Mouse (Mus musculus) hindbrain, embryonic 13.5 days (tissue): Measurements from ENCODE around the gene Plcxd2. TPM values are rescaled to one million over a fixed set of nuclear protein-coding genes. Genes with fewer than 3 reads are reported as not detected.

Experiments
- ATAC-seq: fragments of 200-750 bp; cut with Nextera tagmentation; 2 replicates; pipeline ENCODE4 v1.8.0; 2017; ENCODE audit warnings: moderate TSS enrichment; ENCODE audit not compliant: low FRiP score
- H3K27ac ChIP-seq: fragments of 300-500 bp; sonication (generic); 2 replicates; pipeline ENCODE4 v1.5.1; 2015; ENCODE audit warnings: inconsistent platforms, mild to moderate bottlenecking, moderate library complexity
- H3K27me3 ChIP-seq: fragments of 300-500 bp; sonication (generic); 2 replicates; pipeline ENCODE4 v1.6.1; 2015; ENCODE audit warnings: mild to moderate bottlenecking, inconsistent platforms
- H3K36me3 ChIP-seq: fragments of 300-500 bp; sonication (generic); 2 replicates; pipeline ENCODE4 v1.6.1; 2015; ENCODE audit warnings: mild to moderate bottlenecking, inconsistent platforms
- H3K4me1 ChIP-seq: fragments of 300-500 bp; sonication (generic); replicated peaks from 2 replicates; pipeline ENCODE4 v1.6.1; 2015; ENCODE audit warnings: inconsistent platforms
- H3K4me2 ChIP-seq: fragments of 300-500 bp; sonication (generic); 2 replicates; pipeline ENCODE4 v1.6.1; 2015; ENCODE audit warnings: inconsistent platforms, mild to moderate bottlenecking, moderate library complexity
- H3K4me3 ChIP-seq: fragments of 300-500 bp; sonication (generic); 2 replicates; pipeline ENCODE4 v1.5.1; 2015; ENCODE audit warnings: mild to moderate bottlenecking, inconsistent platforms
- H3K9ac ChIP-seq: fragments of 300-500 bp; sonication (generic); 2 replicates; pipeline ENCODE4 v1.6.1; 2015; ENCODE audit warnings: mild to moderate bottlenecking, inconsistent platforms
- H3K9me3 ChIP-seq: fragments of 300-500 bp; sonication (generic); 2 replicates; pipeline ENCODE4 v1.6.1; 2016; ENCODE audit warnings: inconsistent platforms
- WGBS: fragments of 180-500 bp; shearing (Covaris S2); methylation state at CpG from one replicate; pipeline ENCODE4 v1.1.7; 2015; 5-methylcytosine and 5-hydroxymethylcytosine counted together
- polyA plus RNA-seq: library from polyadenylated mRNA; unstranded; fragments of >200 nt; fragmentation: Nextera tagmentation; extraction: Ambion mirVana; gene quantifications from 2 replicates; pipeline ENCODE4 v1.2.1, GENCODE M21; 2015

Gene Plcxd2
- polyA plus RNA-seq, result 7.9 and 8.4 TPM in 2 replicates

GRCm38 (mm10) chr16:46010153-46010905, at the start of gene Plcxd2:
Gene Plcxd2 (minus strand): TSS chr16:46010218.
- no peaks in the 10 kb centered on the region for H3K36me3 ChIP-seq
- H3K9me3 ChIP-seq, result no peaks in the 10 kb centered on the region
- peak within 1 kb of the TSS; percentile 77 for H3K9ac ChIP-seq
- H3K4me2 ChIP-seq, result peak within 1 kb of the TSS; percentile 88
- peak within 1 kb of the TSS; percentile 69 for H3K4me3 ChIP-seq
- peak; percentile 99 for ATAC-seq
- H3K4me1 ChIP-seq, result peaks cover 25% of the 10 kb centered on the region
- WGBS, result under 1% methylated on average over 38 of the region's 39 CpGs
- peak within 1 kb of the TSS; percentile 67 for H3K27ac ChIP-seq
- 0 out of 2 replicates have a peak, but pooled peaks cover 3% of the 10 kb centered on the region for H3K27me3 ChIP-seq

GRCm38 (mm10) chr16:46046906-46047305, 36.9 kb upstream of the Plcxd2 start:
- WGBS, result 85% methylated on average over 2 of the region's 2 CpGs
- ATAC-seq, result no peak
- Histone ChIP-seq H3K4me1 (no peaks in the 10 kb centered on the region), H3K4me2 (no peak overlapping the region), H3K9me3 (no peaks in the 10 kb centered on the region), H3K27me3 (no peaks in the 10 kb centered on the region), H3K36me3 (no peaks in the 10 kb centered on the region), H3K27ac (no peak overlapping the region), H3K4me3 (no peak overlapping the region), H3K9ac (no peak overlapping the region)

- WGBS, result 63% methylated on average over 2 of the region's 2 CpGs
- no peak overlapping the region for H3K4me2 ChIP-seq
- no peak overlapping the region for H3K27ac ChIP-seq
- no peak overlapping the region for H3K4me3 ChIP-seq
- ATAC-seq, result no peak
- H3K9ac ChIP-seq, result no peak overlapping the region
- no peaks in the 10 kb centered on the region for H3K36me3 ChIP-seq
- H3K9me3 ChIP-seq, result no peaks in the 10 kb centered on the region
- no peaks in the 10 kb centered on the region for H3K4me1 ChIP-seq
- H3K27me3 ChIP-seq, result no peaks in the 10 kb centered on the region
Measured at GRCm38 (mm10) chr16:46036261-46036660, 26.2 kb upstream of the Plcxd2 start.

- 82% methylated on average over 9 of the region's 9 CpGs for WGBS
- H3K27ac ChIP-seq, result no peak overlapping the region
- no peak overlapping the region for H3K9ac ChIP-seq
- no peak overlapping the region for H3K4me3 ChIP-seq
- no peak overlapping the region for H3K4me2 ChIP-seq
- no peaks in the 10 kb centered on the region for H3K36me3 ChIP-seq
- no peaks in the 10 kb centered on the region for H3K27me3 ChIP-seq
- ATAC-seq, result no peak
- no peaks in the 10 kb centered on the region for H3K9me3 ChIP-seq
- H3K4me1 ChIP-seq, result no peaks in the 10 kb centered on the region
Measured at GRCm38 (mm10) chr16:46033896-46034295, 23.9 kb upstream of the Plcxd2 start.

GRCm38 (mm10) chr16:46022958-46023491, 13.0 kb upstream of the Plcxd2 start:
- no peak overlapping the region for H3K9ac ChIP-seq
- no peaks in the 10 kb centered on the region for H3K36me3 ChIP-seq
- H3K27ac ChIP-seq, result no peak overlapping the region
- H3K4me2 ChIP-seq, result no peak overlapping the region
- no peak for ATAC-seq
- no peaks in the 10 kb centered on the region for H3K27me3 ChIP-seq
- H3K4me3 ChIP-seq, result no peak overlapping the region
- H3K9me3 ChIP-seq, result no peaks in the 10 kb centered on the region
- WGBS, result 78% methylated on average over 5 of the region's 5 CpGs
- H3K4me1 ChIP-seq, result no peaks in the 10 kb centered on the region

- Histone ChIP-seq H3K4me2 (no peak overlapping the region), H3K27ac (no peak overlapping the region), H3K36me3 (no peaks in the 10 kb centered on the region), H3K27me3 (no peaks in the 10 kb centered on the region), H3K4me1 (no peaks in the 10 kb centered on the region), H3K9me3 (no peaks in the 10 kb centered on the region), H3K4me3 (no peak overlapping the region), H3K9ac (no peak overlapping the region)
- 47% methylated on average over 5 of the region's 5 CpGs for WGBS
- peak; percentile 87 for ATAC-seq
Measured at GRCm38 (mm10) chr16:46022189-46022928, 12.3 kb upstream of the Plcxd2 start.

GRCm38 (mm10) chr16:46021302-46021701, 11.3 kb upstream of the Plcxd2 start:
- no peak for ATAC-seq
- WGBS, result 93% methylated on average over 2 of the region's 2 CpGs
- Histone ChIP-seq H3K36me3 (no peaks in the 10 kb centered on the region), H3K27ac (no peak overlapping the region), H3K4me2 (no peak overlapping the region), H3K4me3 (no peak overlapping the region), H3K9me3 (no peaks in the 10 kb centered on the region), H3K9ac (no peak overlapping the region), H3K27me3 (no peaks in the 10 kb centered on the region), H3K4me1 (no peaks in the 10 kb centered on the region)

GRCm38 (mm10) chr16:46020396-46020795, 10.4 kb upstream of the Plcxd2 start:
- no peak overlapping the region for H3K4me3 ChIP-seq
- H3K36me3 ChIP-seq, result no peaks in the 10 kb centered on the region
- no peak overlapping the region for H3K27ac ChIP-seq
- no peaks in the 10 kb centered on the region for H3K27me3 ChIP-seq
- H3K9me3 ChIP-seq, result no peaks in the 10 kb centered on the region
- WGBS, result 81% methylated on average over 2 of the region's 2 CpGs
- no peak for ATAC-seq
- no peak overlapping the region for H3K9ac ChIP-seq
- no peaks in the 10 kb centered on the region for H3K4me1 ChIP-seq
- no peak overlapping the region for H3K4me2 ChIP-seq

- Histone ChIP-seq H3K4me1 (no peaks in the 10 kb centered on the region), H3K4me3 (no peak overlapping the region), H3K9ac (no peak overlapping the region), H3K4me2 (no peak overlapping the region), H3K27me3 (no peaks in the 10 kb centered on the region), H3K9me3 (no peaks in the 10 kb centered on the region), H3K36me3 (no peaks in the 10 kb centered on the region), H3K27ac (no peak overlapping the region)
- no peak for ATAC-seq
- 86% methylated on average over 4 of the region's 4 CpGs for WGBS
Measured at GRCm38 (mm10) chr16:46019799-46020198, 9.8 kb upstream of the Plcxd2 start.

GRCm38 (mm10) chr16:46019359-46019758, 9.3 kb upstream of the Plcxd2 start:
- no peaks in the 10 kb centered on the region for H3K9me3 ChIP-seq
- WGBS, result 73% methylated on average over 1 of the region's 1 CpGs
- no peak overlapping the region for H3K27ac ChIP-seq
- no peaks in the 10 kb centered on the region for H3K4me1 ChIP-seq
- ATAC-seq, result no peak
- no peaks in the 10 kb centered on the region for H3K36me3 ChIP-seq
- no peaks in the 10 kb centered on the region for H3K27me3 ChIP-seq
- H3K9ac ChIP-seq, result no peak overlapping the region
- H3K4me3 ChIP-seq, result no peak overlapping the region
- H3K4me2 ChIP-seq, result no peak overlapping the region

- Histone ChIP-seq H3K4me2 (no peak overlapping the region), H3K27ac (no peak overlapping the region), H3K9ac (no peak overlapping the region), H3K9me3 (no peaks in the 10 kb centered on the region), H3K27me3 (no peaks in the 10 kb centered on the region), H3K4me3 (no peak overlapping the region), H3K4me1 (peaks cover 25% of the 10 kb centered on the region), H3K36me3 (no peaks in the 10 kb centered on the region)
- no peak for ATAC-seq
- 97% methylated on average over 1 of the region's 1 CpGs for WGBS
Measured at GRCm38 (mm10) chr16:46011696-46012095, 1.7 kb upstream of the Plcxd2 start.

- 0 out of 2 replicates have a peak, but pooled peaks cover 3% of the 10 kb centered on the region for H3K27me3 ChIP-seq
Measured at GRCm38 (mm10) chr16:46010906-46011220, 845 bp upstream of the Plcxd2 start.

More at GRCm38 (mm10) chr16:46010906-46011220, 845 bp upstream of the Plcxd2 start:
- Histone ChIP-seq H3K4me1 (peaks cover 25% of the 10 kb centered on the region), H3K9ac (peak overlapping the region; percentile 77), H3K4me3 (peak overlapping the region; percentile 69), H3K27ac (peak overlapping the region; percentile 67), H3K36me3 (no peaks in the 10 kb centered on the region), H3K4me2 (peak overlapping the region; percentile 88), H3K9me3 (no peaks in the 10 kb centered on the region)
- ATAC-seq, result peak; percentile 8
- WGBS, result 12% methylated on average over 5 of the region's 5 CpGs
